Mouse (Mus musculus) embryonic facial prominence, embryonic 12.5 days (tissue): ENCODE measurements at regions not wholly inside any gene's neighbourhood (a gene's known extent, or its start where the extent isn't known, plus 50 kb on each side); places are given as distances from the start of the nearest gene placed in this dataset.
A peak's percentile ranks its signal among the peaks of the same experiment; 100 is the strongest.

Experiments used
- ATAC-seq: fragments of 200-750 bp; cut with Nextera tagmentation; 2 replicates; pipeline ENCODE4 v1.8.0; 2017; ENCODE audit not compliant: insufficient number of reproducible peaks, insufficient read depth, low FRiP score, low TSS enrichment
- H3K27ac ChIP-seq: fragments of 300-500 bp; sonication (generic); 2 replicates; pipeline ENCODE4 v1.5.1; 2016; ENCODE audit warnings: mild to moderate bottlenecking
- H3K27me3 ChIP-seq: fragments of 300-500 bp; sonication (generic); 2 replicates; pipeline ENCODE4 v1.6.1; 2016; ENCODE audit warnings: mild to moderate bottlenecking, moderate library complexity
- H3K36me3 ChIP-seq: fragments of 300-500 bp; sonication (generic); 2 replicates; pipeline ENCODE4 v1.6.1; 2016; ENCODE audit warnings: mild to moderate bottlenecking
- H3K4me1 ChIP-seq: fragments of 300-500 bp; sonication (generic); 2 replicates; pipeline ENCODE4 v1.6.1; 2016
- H3K4me2 ChIP-seq: fragments of 300-500 bp; sonication (generic); replicated peaks from 2 replicates; pipeline ENCODE4 v1.6.1; 2016; ENCODE audit warnings: mild to moderate bottlenecking, moderate library complexity
- H3K4me3 ChIP-seq: fragments of 300-500 bp; sonication (generic); 2 replicates; pipeline ENCODE4 v1.5.1; 2016; ENCODE audit warnings: mild to moderate bottlenecking
- H3K9ac ChIP-seq: fragments of 300-500 bp; sonication (generic); 2 replicates; pipeline ENCODE4 v1.6.1; 2016; ENCODE audit warnings: mild to moderate bottlenecking, moderate library complexity
- H3K9me3 ChIP-seq: fragments of 300-500 bp; sonication (generic); 2 replicates; pipeline ENCODE4 v1.6.1; 2016; ENCODE audit warnings: mild to moderate bottlenecking, moderate library complexity
- WGBS: fragments of 180-500 bp; shearing (Covaris S2); methylation state at CpG from one replicate; pipeline ENCODE4 v1.1.7; 2016; 5-methylcytosine and 5-hydroxymethylcytosine counted together

- Histone ChIP-seq H3K9ac (no peak overlapping the region), H3K27ac (no peak overlapping the region), H3K4me2 (no peak overlapping the region), H3K4me1 (no peaks in the 10 kb centered on the region), H3K9me3 (no peaks in the 10 kb centered on the region), H3K4me3 (no peak overlapping the region), H3K36me3 (no peaks in the 10 kb centered on the region), H3K27me3 (no peaks in the 10 kb centered on the region)
- WGBS = 72% methylated on average over 1 of the region's 1 CpGs
- ATAC-seq = no peak
These were observed 153.4 kb downstream of the Lrriq3 start for GRCm38 (mm10) chr3:155246628-155247027.

- Histone ChIP-seq H3K27me3 (no peaks in the 10 kb centered on the region), H3K9ac (no peak overlapping the region), H3K27ac (no peak overlapping the region), H3K36me3 (no peaks in the 10 kb centered on the region), H3K4me3 (no peak overlapping the region), H3K4me2 (no peak overlapping the region), H3K9me3 (no peaks in the 10 kb centered on the region), H3K4me1 (no peaks in the 10 kb centered on the region)
- WGBS = 84% methylated on average over 2 of the region's 2 CpGs
- no peak for ATAC-seq
These were observed 153.9 kb downstream of the Lrriq3 start for GRCm38 (mm10) chr3:155247124-155247523.

GRCm38 (mm10) chr3:155247929-155248328 is 154.7 kb downstream of the Lrriq3 start:
- no peak overlapping the region for H3K4me3 ChIP-seq
- H3K9ac ChIP-seq = no peak overlapping the region
- H3K4me1 ChIP-seq = no peaks in the 10 kb centered on the region
- H3K36me3 ChIP-seq = no peaks in the 10 kb centered on the region
- H3K27me3 ChIP-seq = no peaks in the 10 kb centered on the region
- H3K9me3 ChIP-seq = no peaks in the 10 kb centered on the region
- WGBS = 79% methylated on average over 1 of the region's 1 CpGs
- no peak overlapping the region for H3K27ac ChIP-seq
- no peak for ATAC-seq
- no peak overlapping the region for H3K4me2 ChIP-seq

GRCm38 (mm10) chr3:155250904-155251303 is 157.7 kb downstream of the Lrriq3 start:
- Histone ChIP-seq H3K4me1 (no peaks in the 10 kb centered on the region), H3K4me2 (no peak overlapping the region), H3K36me3 (no peaks in the 10 kb centered on the region), H3K4me3 (no peak overlapping the region), H3K27ac (no peak overlapping the region), H3K9me3 (no peaks in the 10 kb centered on the region), H3K27me3 (no peaks in the 10 kb centered on the region), H3K9ac (no peak overlapping the region)
- ATAC-seq = no peak
- 91% methylated on average over 2 of the region's 2 CpGs for WGBS

GRCm38 (mm10) chr3:155298206-155298605 is 205.0 kb downstream of the Lrriq3 start:
- Histone ChIP-seq H3K4me3 (no peak overlapping the region), H3K27me3 (no peaks in the 10 kb centered on the region), H3K36me3 (no peaks in the 10 kb centered on the region), H3K4me1 (no peaks in the 10 kb centered on the region), H3K4me2 (no peak overlapping the region), H3K9me3 (no peaks in the 10 kb centered on the region), H3K27ac (no peak overlapping the region), H3K9ac (no peak overlapping the region)
- WGBS = 71% methylated on average over 3 of the region's 3 CpGs
- ATAC-seq = no peak

GRCm38 (mm10) chr3:155298724-155299123 is 205.5 kb downstream of the Lrriq3 start:
- Histone ChIP-seq H3K27ac (no peak overlapping the region), H3K9ac (no peak overlapping the region), H3K4me1 (no peaks in the 10 kb centered on the region), H3K27me3 (no peaks in the 10 kb centered on the region), H3K4me3 (no peak overlapping the region), H3K4me2 (no peak overlapping the region), H3K9me3 (no peaks in the 10 kb centered on the region), H3K36me3 (no peaks in the 10 kb centered on the region)
- peak; percentile 72 for ATAC-seq

- no peaks in the 10 kb centered on the region for H3K27me3 ChIP-seq
- H3K4me3 ChIP-seq = no peak overlapping the region
- no peaks in the 10 kb centered on the region for H3K36me3 ChIP-seq
- no peaks in the 10 kb centered on the region for H3K4me1 ChIP-seq
- 81% methylated on average over 2 of the region's 2 CpGs for WGBS
- no peak overlapping the region for H3K9ac ChIP-seq
- no peak for ATAC-seq
- H3K4me2 ChIP-seq = no peak overlapping the region
- H3K27ac ChIP-seq = no peak overlapping the region
- H3K9me3 ChIP-seq = no peaks in the 10 kb centered on the region
These were observed 229.1 kb downstream of the Lrriq3 start for GRCm38 (mm10) chr3:155322322-155322721.

GRCm38 (mm10) chr3:155329701-155330100 is 236.5 kb downstream of the Lrriq3 start:
- Histone ChIP-seq H3K9ac (no peak overlapping the region), H3K9me3 (no peaks in the 10 kb centered on the region), H3K4me3 (no peak overlapping the region), H3K27ac (no peak overlapping the region), H3K4me1 (no peaks in the 10 kb centered on the region), H3K27me3 (no peaks in the 10 kb centered on the region), H3K36me3 (no peaks in the 10 kb centered on the region), H3K4me2 (no peak overlapping the region)
- ATAC-seq = 0 out of 2 replicates have a peak, but pooled peaks have one; percentile 56
- 50% methylated on average over 2 of the region's 2 CpGs for WGBS

GRCm38 (mm10) chr3:155349185-155349584 is 256.0 kb downstream of the Lrriq3 start:
- ATAC-seq = no peak
- Histone ChIP-seq H3K9me3 (no peaks in the 10 kb centered on the region), H3K9ac (no peak overlapping the region), H3K4me3 (no peak overlapping the region), H3K36me3 (no peaks in the 10 kb centered on the region), H3K4me2 (no peak overlapping the region), H3K27me3 (no peaks in the 10 kb centered on the region), H3K27ac (no peak overlapping the region), H3K4me1 (no peaks in the 10 kb centered on the region)
- WGBS = 80% methylated on average over 1 of the region's 1 CpGs

- Histone ChIP-seq H3K27ac (no peak overlapping the region), H3K4me3 (no peak overlapping the region), H3K9ac (no peak overlapping the region), H3K4me2 (no peak overlapping the region), H3K4me1 (no peaks in the 10 kb centered on the region), H3K27me3 (no peaks in the 10 kb centered on the region), H3K36me3 (no peaks in the 10 kb centered on the region), H3K9me3 (no peaks in the 10 kb centered on the region)
- ATAC-seq = no peak
- 82% methylated on average over 2 of the region's 2 CpGs for WGBS
These were observed 258.4 kb downstream of the Lrriq3 start for GRCm38 (mm10) chr3:155351636-155352035.

GRCm38 (mm10) chr3:155352277-155352802 is 259.1 kb downstream of the Lrriq3 start:
- H3K4me3 ChIP-seq = no peak overlapping the region
- H3K9ac ChIP-seq = no peak overlapping the region
- no peaks in the 10 kb centered on the region for H3K4me1 ChIP-seq
- H3K27ac ChIP-seq = no peak overlapping the region
- H3K27me3 ChIP-seq = no peaks in the 10 kb centered on the region
- no peaks in the 10 kb centered on the region for H3K9me3 ChIP-seq
- no peak overlapping the region for H3K4me2 ChIP-seq
- H3K36me3 ChIP-seq = no peaks in the 10 kb centered on the region
- ATAC-seq = no peak
- WGBS = 71% methylated on average over 2 of the region's 2 CpGs

- H3K9me3 ChIP-seq = no peaks in the 10 kb centered on the region
- no peaks in the 10 kb centered on the region for H3K36me3 ChIP-seq
- ATAC-seq = no peak
- 58% methylated on average over 1 of the region's 1 CpGs for WGBS
- no peak overlapping the region for H3K9ac ChIP-seq
- no peak overlapping the region for H3K4me3 ChIP-seq
- H3K27me3 ChIP-seq = no peaks in the 10 kb centered on the region
- no peaks in the 10 kb centered on the region for H3K4me1 ChIP-seq
- no peak overlapping the region for H3K4me2 ChIP-seq
- H3K27ac ChIP-seq = no peak overlapping the region
These were observed 267.2 kb downstream of the Lrriq3 start for GRCm38 (mm10) chr3:155360399-155360798.

GRCm38 (mm10) chr3:155370716-155371115 is 277.5 kb downstream of the Lrriq3 start:
- Histone ChIP-seq H3K27ac (no peak overlapping the region), H3K4me2 (no peak overlapping the region), H3K36me3 (no peaks in the 10 kb centered on the region), H3K4me1 (no peaks in the 10 kb centered on the region), H3K4me3 (no peak overlapping the region), H3K9ac (no peak overlapping the region), H3K9me3 (no peaks in the 10 kb centered on the region), H3K27me3 (no peaks in the 10 kb centered on the region)
- ATAC-seq = no peak
